Comparison of ENCODE assay signal across 9 mouse cellular contexts in genomic region chr6:53143846-53144584, GRCm38 (mm10).
DNase-seq lines count a peak whose midpoint lies in the region; ATAC-seq and TF ChIP-seq lines count a peak whose summit lies in the region.
"Had no signal": no experiment of that assay in that cellular context is flagged by ENCODE, and none has a peak within 500 bp of the region (broad histone marks: within the 10 kb centered on the region; RNA-seq: fewer than 3 reads in every experiment).

No protein-coding gene starts in this region.

- H3K27ac ChIP-seq in thymus, adult 2 months (ENCODE audit: control insufficient read depth, insufficient read depth, low read length) = no peak overlapping the region
- H3K27ac ChIP-seq in bone marrow, adult 2 months (ENCODE audit: control insufficient read depth, insufficient read depth, low read depth, low read length, poor library complexity) = no peak overlapping the region
- no peak overlapping the region for H3K27ac ChIP-seq in hindbrain, embryonic 16.5 days (ENCODE audit: low read depth, low read length)
- H3K27ac ChIP-seq in limb, embryonic 14.5 days (replicated peaks; ENCODE audit: low read depth, low read length) = no peak overlapping the region
- H3K27ac ChIP-seq: heart, embryonic 13.5 days had no signal

- H3K9me3 ChIP-seq in hindbrain, embryonic 16.5 days (ENCODE audit: control insufficient read depth, low read length) = no peaks in the 10 kb centered on the region
- H3K9me3 ChIP-seq in limb, embryonic 14.5 days (ENCODE audit: control insufficient read depth, low read length) = no peaks in the 10 kb centered on the region
- H3K9me3 ChIP-seq: heart, embryonic 13.5 days had no signal

- WGBS in thymus, adult 2 months = 35% methylated on average over 4 of the region's 4 CpGs
- WGBS in bone marrow, adult 2 months = 31% methylated on average over 4 of the region's 4 CpGs
- 13% methylated on average over 4 of the region's 4 CpGs for WGBS in hindbrain, embryonic 16.5 days
- 25% methylated on average over 4 of the region's 4 CpGs for WGBS in limb, embryonic 14.5 days

- peak; percentile 20; the same call in 1 of the 2 replicates for ATAC-seq in hindbrain, embryonic 16.5 days
- ATAC-seq in limb, embryonic 14.5 days (ENCODE audit: low FRiP score, low read depth) = no peak; the same call in 1 of the 2 replicates
- ATAC-seq in activated CD4-positive, CD25-positive, alpha-beta regulatory T cell, adult 4 months = no peak

- H3K36me3 ChIP-seq in thymus, adult 2 months (ENCODE audit: control insufficient read depth, insufficient read depth, low read length) = no peaks in the 10 kb centered on the region
- H3K36me3 ChIP-seq in hindbrain, embryonic 16.5 days (ENCODE audit: control insufficient read depth, insufficient read depth, low read length) = no peaks in the 10 kb centered on the region
- H3K36me3 ChIP-seq in limb, embryonic 14.5 days (ENCODE audit: control insufficient read depth, insufficient read depth, low read length) = no peaks in the 10 kb centered on the region
- H3K36me3 ChIP-seq: heart, embryonic 13.5 days had no signal

- no peaks in the 10 kb centered on the region for H3K4me1 ChIP-seq in thymus, adult 2 months (replicated peaks; ENCODE audit: control insufficient read depth, insufficient read depth, low read length)
- H3K4me1 ChIP-seq in bone marrow, adult 2 months (ENCODE audit: control insufficient read depth, insufficient read depth, low read length) = no peaks in the 10 kb centered on the region
- H3K4me1 ChIP-seq in hindbrain, embryonic 16.5 days (ENCODE audit: control insufficient read depth, insufficient read depth, low read depth, low read length) = no peaks in the 10 kb centered on the region
- peaks cover 8% of the 10 kb centered on the region for H3K4me1 ChIP-seq in limb, embryonic 14.5 days (ENCODE audit: control insufficient read depth, insufficient read depth, low read length)

- no peak for TF ChIP-seq CTCF in thymus, adult 2 months (IDR thresholded peaks at IDR 0.05; ENCODE audit: borderline replicate concordance, control insufficient read depth, extremely low read depth, insufficient read depth, low read length, poor library complexity)
- TF ChIP-seq CTCF in bone marrow, adult 2 months (IDR thresholded peaks at IDR 0.05; ENCODE audit: control insufficient read depth, insufficient read depth, low read length) = peak; percentile 47; the same call in 1 of the 2 replicates

- no peaks in the 10 kb centered on the region for H3K27me3 ChIP-seq in thymus, adult 2 months (ENCODE audit: control insufficient read depth, insufficient read depth, low read length)
- H3K27me3 ChIP-seq in hindbrain, embryonic 16.5 days (replicated peaks; ENCODE audit: control insufficient read depth, insufficient read depth, low read length) = no peaks in the 10 kb centered on the region
- H3K27me3 ChIP-seq in limb, embryonic 14.5 days (ENCODE audit: control insufficient read depth, insufficient read depth, low read length) = no peaks in the 10 kb centered on the region
- H3K27me3 ChIP-seq: heart, embryonic 13.5 days had no signal

- H3K4me2 ChIP-seq in hindbrain, embryonic 16.5 days (ENCODE audit: low read length) = no peak overlapping the region
- no peak overlapping the region for H3K4me2 ChIP-seq in limb, embryonic 14.5 days (replicated peaks; ENCODE audit: low read depth, low read length, severe bottlenecking)
- H3K4me2 ChIP-seq: heart, embryonic 13.5 days had no signal

- peak; percentile 22 for DNase-seq in thymus, adult 2 months
- no peak for DNase-seq in thymus, adult 18-20 months
- DNase-seq in fibroblast of lung, adult 2 months (ENCODE audit: low read depth) = peak; percentile 28
- DNase-seq in limb, embryonic 14.5 days (ENCODE audit: low spot score) = peak; percentile 78
- peak; percentile 48 to 62 for DNase-seq in right cerebral cortex, postnatal 10 days (ENCODE audit: low spot score in 2 of 2)

- no peak for TF ChIP-seq POLR2A in thymus, adult 2 months (IDR thresholded peaks at IDR 0.05; ENCODE audit: control insufficient read depth, extremely low read depth, insufficient read depth, low read length, poor library complexity)
- no peak for TF ChIP-seq POLR2A in bone marrow, adult 2 months (IDR thresholded peaks at IDR 0.05; ENCODE audit: borderline replicate concordance, control insufficient read depth, low read depth, low read length)
- no peak for TF ChIP-seq POLR2A in limb, embryonic 14.5 days (IDR thresholded peaks at IDR 0.05; ENCODE audit: borderline replicate concordance, extremely low read depth, insufficient read depth, insufficient read length)

- H3K9ac ChIP-seq in hindbrain, embryonic 16.5 days (ENCODE audit: low read depth, low read length) = no peak overlapping the region
- no peak overlapping the region for H3K9ac ChIP-seq in limb, embryonic 14.5 days (ENCODE audit: low read depth, low read length, severe bottlenecking)
- H3K9ac ChIP-seq: heart, embryonic 13.5 days had no signal

- H3K4me3 ChIP-seq in thymus, adult 2 months (ENCODE audit: control insufficient read depth, insufficient read depth, low read length) = no peak overlapping the region
- no peak overlapping the region for H3K4me3 ChIP-seq in bone marrow, adult 2 months (replicated peaks; ENCODE audit: control insufficient read depth, low read depth, low read length)
- H3K4me3 ChIP-seq in hindbrain, embryonic 16.5 days (ENCODE audit: low read length) = no peak overlapping the region
- no peak overlapping the region for H3K4me3 ChIP-seq in limb, embryonic 14.5 days (replicated peaks; ENCODE audit: low read length)
- H3K4me3 ChIP-seq: heart, embryonic 13.5 days had no signal

Comparison
In these comparisons a context has a peak if more than half of its experiments do, and no peak if none do; other contexts are left out.
1. DNase-seq: peak in thymus, adult 2 months (single experiment), fibroblast of lung, adult 2 months (single experiment), limb, embryonic 14.5 days (single experiment) and right cerebral cortex, postnatal 10 days (2 of 2); none in thymus, adult 18-20 months (0 of 2).